Mouse (Mus musculus) forebrain, postnatal 0 days (tissue): ENCODE results near the gene Polr2c. TPM values are rescaled to one million over a fixed set of nuclear protein-coding genes. Genes with fewer than 3 reads are reported as not detected.

Source experiments
- ATAC-seq: fragments of 200-750 bp; cut with Nextera tagmentation; 2 replicates; pipeline ENCODE4 v1.8.0; 2017; ENCODE audit warnings: mild to moderate bottlenecking, moderate library complexity
- DNase-seq: peaks from one replicate; pipeline ENCODE4 v3.0.0-alpha.2; 2015
- H3K27ac ChIP-seq: fragments of 300-500 bp; sonication (generic); 2 replicates; pipeline ENCODE4 v1.5.1; 2014; ENCODE audit warnings: low read depth, mild to moderate bottlenecking, antibody characterized with exemption, low read length, moderate library complexity, mixed read lengths
- H3K27me3 ChIP-seq: fragments of 300-500 bp; sonication (generic); 2 replicates; pipeline ENCODE4 v1.6.1; 2014; ENCODE audit warnings: mild to moderate bottlenecking, low read length, mixed read lengths; ENCODE audit not compliant: insufficient read depth
- H3K36me3 ChIP-seq: fragments of 300-500 bp; sonication (generic); 2 replicates; pipeline ENCODE4 v1.6.1; 2014; ENCODE audit warnings: mild to moderate bottlenecking, moderate library complexity; ENCODE audit not compliant: insufficient read depth
- H3K4me1 ChIP-seq: fragments of 300-500 bp; sonication (generic); 2 replicates; pipeline ENCODE4 v1.6.1; 2014; ENCODE audit warnings: antibody characterized with exemption; ENCODE audit not compliant: insufficient read depth
- H3K4me2 ChIP-seq: fragments of 300-500 bp; sonication (generic); 2 replicates; pipeline ENCODE4 v1.6.1; 2014; ENCODE audit warnings: low read depth, mild to moderate bottlenecking, moderate library complexity
- H3K4me3 ChIP-seq: fragments of 300-500 bp; sonication (generic); 2 replicates; pipeline ENCODE4 v1.5.1; 2014; ENCODE audit warnings: low read depth, low read length, mixed read lengths
- H3K9ac ChIP-seq: fragments of 300-500 bp; sonication (generic); 2 replicates; pipeline ENCODE4 v1.6.1; 2014; ENCODE audit warnings: mild to moderate bottlenecking
- H3K9me3 ChIP-seq: fragments of 300-500 bp; sonication (generic); 2 replicates; pipeline ENCODE4 v1.6.1; 2016; ENCODE audit warnings: low read length
- CTCF ChIP-seq: sonication (generic); IDR thresholded peaks from 2 replicates; pipeline ENCODE4 v1.5.1; 2016; ENCODE audit warnings: antibody characterized with exemption, control low read depth, low read depth
- WGBS: fragments of 180-500 bp; shearing (Covaris S2); extraction: QIAGEN DNeasy Blood & Tissue Kit; methylation state at CpG from one replicate; pipeline ENCODE4 v1.1.7; 2014; 5-methylcytosine and 5-hydroxymethylcytosine counted together
- polyA plus RNA-seq: library from polyadenylated mRNA; unstranded; fragments of >200 nt; fragmentation: Nextera tagmentation; extraction: Ambion mirVana; gene quantifications from 2 replicates; pipeline ENCODE4 v1.2.1, GENCODE M21; 2015
- total RNA-seq: library from RNA; depleted of rRNA; stranded (reverse); fragments of >200 nt; gene quantifications from 2 replicates; pipeline ENCODE4 v1.2.3, GENCODE M21; 2014

Gene Polr2c
- total and polyA plus RNA-seq, 2 experiments from 2014 or later = 59.5 to 101 TPM

DNA sequence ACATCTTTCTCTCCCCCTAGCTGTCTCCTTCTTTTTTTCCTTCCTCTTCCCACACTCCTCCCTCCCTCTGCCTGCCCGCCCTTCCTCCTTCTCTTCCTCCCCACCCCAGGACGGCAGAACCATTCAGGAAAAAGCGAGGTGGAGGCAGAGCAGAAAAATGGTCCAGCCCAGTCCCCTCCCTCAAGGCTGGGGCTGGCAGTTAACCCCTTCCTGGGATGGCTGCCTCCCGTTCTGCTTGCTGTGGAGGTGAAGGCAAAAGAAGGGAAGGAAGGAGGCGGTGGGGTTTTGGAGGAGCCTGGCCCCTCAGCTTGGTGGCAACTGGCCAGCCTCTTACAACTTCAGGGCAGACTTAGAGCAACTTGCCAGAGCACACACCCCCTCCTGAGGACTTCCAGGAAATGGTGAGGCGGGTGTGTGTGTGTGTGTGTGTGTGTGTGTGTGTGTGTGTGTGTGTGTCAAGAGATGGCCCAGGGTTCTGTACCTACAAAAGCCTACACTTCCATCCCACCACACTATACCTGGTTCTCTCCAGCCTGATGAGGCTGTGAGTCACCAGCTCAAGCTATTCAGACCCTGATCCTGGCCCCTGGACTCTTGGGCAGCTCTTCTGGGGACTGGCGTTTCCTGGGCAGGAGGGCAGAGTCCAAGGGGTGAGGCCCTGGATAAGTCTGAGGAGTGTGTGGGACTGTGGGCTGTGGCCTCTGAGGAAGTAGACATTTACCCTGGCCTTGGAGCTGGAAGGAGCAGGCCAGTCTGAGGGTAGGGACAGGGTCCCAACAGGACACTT, 14.1 kb downstream of the Polr2c start:
- Histone ChIP-seq H3K4me2 (peak overlapping the region; percentile 62), H3K9ac (peak overlapping the region; percentile 63), H3K4me3 (peak overlapping the region; percentile 63), H3K27me3 (no peaks in the 10 kb centered on the region; the same call in 1 of the 2 replicates), H3K4me1 (peaks cover 28% of the 10 kb centered on the region), H3K36me3 (peaks cover 13% of the 10 kb centered on the region), H3K27ac (peak overlapping the region; percentile 80), H3K9me3 (no peaks in the 10 kb centered on the region)
- peak; percentile 32; the same call in 1 of the 2 replicates for TF ChIP-seq CTCF
- ATAC-seq (peak; percentile 89), DNase-seq (peak; percentile 92)
- 5% methylated on average over 7 of the region's 7 CpGs for WGBS

DNA sequence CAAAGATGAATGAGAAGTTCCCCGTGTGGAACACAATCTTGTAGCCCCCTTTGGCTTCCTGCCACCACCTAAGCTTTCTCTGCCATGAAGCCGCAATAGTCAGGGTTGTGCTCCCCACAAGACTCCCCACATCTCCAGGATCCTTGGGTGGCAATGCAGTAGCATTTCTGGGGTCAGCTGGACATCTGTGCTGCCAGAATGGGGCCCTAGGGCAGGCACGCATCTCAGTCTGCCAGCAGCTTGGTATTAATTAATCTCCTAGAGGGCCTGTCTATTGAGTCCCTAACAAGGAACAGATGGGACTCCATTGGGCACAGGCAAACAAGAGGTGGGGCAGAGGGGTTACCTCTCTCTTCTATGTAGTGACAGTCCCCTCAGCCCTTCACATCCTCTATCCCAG, 14.9 kb downstream of the Polr2c start:
- Histone ChIP-seq H3K9me3 (no peaks in the 10 kb centered on the region), H3K27me3 (no peaks in the 10 kb centered on the region; the same call in 1 of the 2 replicates), H3K27ac (no peak overlapping the region), H3K4me1 (peaks cover 28% of the 10 kb centered on the region), H3K9ac (no peak overlapping the region), H3K4me3 (no peak overlapping the region), H3K36me3 (peaks cover 5% of the 10 kb centered on the region), H3K4me2 (no peak overlapping the region)
- WGBS = 31% methylated on average over 3 of the region's 3 CpGs
- no peak for ATAC-seq
- DNase-seq = no peak
- TF ChIP-seq CTCF = no peak

DNA sequence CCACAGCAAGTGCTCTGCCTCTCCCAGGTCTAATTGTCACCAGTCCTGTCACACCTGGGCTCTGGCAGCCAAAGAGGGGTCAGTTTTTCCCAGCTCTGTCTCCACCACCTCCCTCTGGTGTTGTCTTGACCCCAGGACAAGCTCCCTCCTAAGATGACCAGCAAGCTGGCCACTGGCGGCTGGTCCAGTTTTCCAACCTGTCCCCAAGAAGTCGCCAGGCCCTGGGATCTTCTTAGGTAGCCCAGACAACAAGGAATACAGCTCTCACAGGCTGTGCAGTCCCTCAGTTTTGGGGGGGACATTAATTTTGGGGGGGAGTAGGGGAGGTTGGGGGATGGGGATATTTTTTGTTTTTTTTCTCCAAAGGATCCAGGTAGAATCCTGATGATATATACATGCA, 15.3 kb downstream of the Polr2c start:
- H3K9me3 ChIP-seq = no peaks in the 10 kb centered on the region
- no peak overlapping the region for H3K4me3 ChIP-seq
- no peak for TF ChIP-seq CTCF
- DNase-seq (no peak), ATAC-seq (no peak)
- no peak overlapping the region for H3K4me2 ChIP-seq
- WGBS = 82% methylated on average over 2 of the region's 2 CpGs
- H3K27ac ChIP-seq = no peak overlapping the region
- peaks cover 28% of the 10 kb centered on the region for H3K4me1 ChIP-seq
- H3K9ac ChIP-seq = no peak overlapping the region
- H3K36me3 ChIP-seq = peaks cover under 1% of the 10 kb centered on the region; the same call in 1 of the 2 replicates
- H3K27me3 ChIP-seq = no peaks in the 10 kb centered on the region; the same call in 1 of the 2 replicates

DNA sequence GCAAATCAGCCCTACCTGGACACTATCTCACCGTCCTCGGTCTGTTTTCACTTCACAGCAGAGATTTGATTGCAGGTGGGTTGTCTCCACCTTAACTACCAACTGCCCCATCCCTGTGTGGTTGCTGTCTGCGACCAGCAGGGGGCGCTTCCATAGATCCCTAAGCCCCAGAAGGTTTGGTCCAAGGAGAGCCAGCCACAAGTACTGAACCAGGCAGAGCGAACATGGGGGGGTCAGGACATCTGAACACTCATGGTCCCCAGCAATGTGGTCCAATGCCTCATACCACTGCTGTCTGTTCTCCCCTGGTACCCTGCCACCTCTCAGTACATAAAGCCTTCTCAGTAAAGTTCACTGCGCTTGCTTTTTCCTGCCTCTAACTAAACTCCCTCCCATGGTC, 17.1 kb downstream of the Polr2c start:
- Histone ChIP-seq H3K4me1 (peaks cover 17% of the 10 kb centered on the region), H3K27ac (no peak overlapping the region), H3K4me2 (peak overlapping the region; percentile 94), H3K4me3 (peak overlapping the region; percentile 58), H3K36me3 (no peaks in the 10 kb centered on the region), H3K27me3 (no peaks in the 10 kb centered on the region; the same call in 1 of the 2 replicates), H3K9me3 (no peaks in the 10 kb centered on the region), H3K9ac (no peak overlapping the region)
- DNase-seq = peak; percentile 69
- TF ChIP-seq CTCF = peak; percentile 86
- no peak for ATAC-seq
- WGBS = 14% methylated on average over 6 of the region's 6 CpGs

DNA sequence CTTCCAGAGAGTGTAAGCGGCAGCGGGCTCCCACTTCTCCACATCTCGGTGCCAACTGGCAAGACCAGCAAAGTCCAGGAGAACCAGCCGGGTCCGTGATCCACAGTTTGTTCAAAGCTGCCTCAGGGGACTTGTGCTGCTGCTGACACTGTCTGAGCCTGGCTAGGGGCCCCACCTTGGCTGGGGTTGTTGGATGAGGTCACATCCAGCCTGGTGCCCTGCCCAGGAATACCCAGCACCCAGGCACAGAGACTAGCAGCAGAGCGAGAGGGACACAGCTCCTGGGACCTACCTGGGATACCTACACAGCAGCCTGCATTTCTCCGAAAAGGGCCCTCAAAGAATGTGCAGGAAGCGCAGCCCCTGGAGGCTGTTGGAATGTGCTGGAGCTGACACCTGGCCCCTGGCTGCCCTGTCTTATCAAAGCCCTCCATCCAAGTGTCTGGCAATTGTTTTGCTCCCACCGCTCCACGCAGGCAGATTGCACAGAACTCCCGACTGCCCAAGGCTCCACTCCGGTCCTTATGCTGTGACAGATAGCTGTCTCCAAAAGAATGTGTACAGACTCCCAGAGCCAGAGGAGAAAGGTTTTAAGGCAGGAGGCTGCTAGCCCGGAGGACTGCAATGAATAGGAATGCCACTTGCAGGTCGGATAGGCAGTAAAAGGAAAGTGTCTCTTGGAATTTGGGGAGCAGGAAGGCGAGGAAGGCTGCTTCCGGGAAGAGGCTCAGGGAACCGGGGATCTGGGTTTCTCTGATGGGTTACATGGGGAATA, 18.0 kb downstream of the Polr2c start:
- TF ChIP-seq CTCF = no peak
- 10% methylated on average over 17 of the region's 17 CpGs for WGBS
- Histone ChIP-seq H3K4me1 (peaks cover 13% of the 10 kb centered on the region), H3K27me3 (no peaks in the 10 kb centered on the region; the same call in 1 of the 2 replicates), H3K36me3 (no peaks in the 10 kb centered on the region), H3K4me2 (peak overlapping the region; percentile 94), H3K9ac (peak overlapping the region; percentile 53), H3K27ac (0 out of 2 replicates have a peak overlapping the region, but pooled peaks have one; percentile 21), H3K4me3 (peak overlapping the region; percentile 58), H3K9me3 (no peaks in the 10 kb centered on the region)
- DNase-seq = peak; percentile 40
- no peak for ATAC-seq

DNA sequence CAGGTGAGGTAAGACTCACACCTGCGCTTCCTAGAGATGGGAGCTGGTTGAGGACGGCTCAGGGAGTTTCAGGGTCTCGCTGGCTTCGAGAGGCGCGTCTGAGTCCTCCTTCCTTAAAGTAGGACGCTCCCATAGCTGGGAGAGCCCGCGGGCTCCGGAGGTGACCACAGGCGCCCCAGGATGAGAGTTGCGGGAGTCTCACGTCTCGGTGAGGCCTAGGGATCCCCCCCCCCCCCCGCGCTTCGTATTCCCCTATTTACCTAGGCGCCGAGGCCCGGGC, 18.6 kb downstream of the Polr2c start:
- peaks cover 13% of the 10 kb centered on the region for H3K4me1 ChIP-seq
- no peaks in the 10 kb centered on the region for H3K36me3 ChIP-seq
- no peaks in the 10 kb centered on the region; the same call in 1 of the 2 replicates for H3K27me3 ChIP-seq
- peak overlapping the region; percentile 58 for H3K4me3 ChIP-seq
- no peak for TF ChIP-seq CTCF
- H3K4me2 ChIP-seq = peak overlapping the region; percentile 94
- WGBS = 6% methylated on average over 11 of the region's 20 CpGs
- H3K9ac ChIP-seq = peak overlapping the region; percentile 53
- ATAC-seq (no peak), DNase-seq (no peak)
- H3K27ac ChIP-seq = 0 out of 2 replicates have a peak overlapping the region, but pooled peaks have one; percentile 21
- no peaks in the 10 kb centered on the region for H3K9me3 ChIP-seq
